Mouse (Mus musculus): ENCODE data around the gene Dll1. TPM values are rescaled to one million over a fixed set of nuclear protein-coding genes. Genes with fewer than 3 reads are reported as not detected.

Dll1 gene
- polyA plus RNA-seq, 1 experiment from 2014 or later: 17.8 TPM

- Histone ChIP-seq H3K4me1 (ENCODE audit: control insufficient read depth, insufficient read depth, low read length) (peaks cover 28% of the 10 kb centered on the region), H3K9me3 (replicated peaks; ENCODE audit: control insufficient read depth, low read length, poor library complexity, severe bottlenecking) (no peaks in the 10 kb centered on the region), H3K4me2 (ENCODE audit: low read length) (peak overlapping the region; percentile 90), H3K4me3 (ENCODE audit: low read depth, low read length) (peak overlapping the region; percentile 47), H3K27ac (ENCODE audit: low read length) (no peak overlapping the region), H3K36me3 (ENCODE audit: control insufficient read depth, insufficient read depth, low read length) (no peaks in the 10 kb centered on the region), H3K9ac (ENCODE audit: low read depth, low read length) (peak overlapping the region; percentile 56), H3K27me3 (ENCODE audit: control insufficient read depth, insufficient read depth, low read depth, low read length) (0 out of 2 replicates have a peak, but pooled peaks cover 2% of the 10 kb centered on the region)
- WGBS: 4% methylated on average over 22 of the region's 22 CpGs
- ATAC-seq: peak; percentile 15; the same call in 1 of the 2 replicates
Measured at GRCm38 (mm10) chr17:15381092-15381860, 4.6 kb upstream of the Dll1 start.

- peaks cover 28% of the 10 kb centered on the region for H3K4me1 ChIP-seq (ENCODE audit: control insufficient read depth, insufficient read depth, low read length)
- peak overlapping the region; percentile 47 for H3K4me3 ChIP-seq (ENCODE audit: low read depth, low read length)
- peak overlapping the region; percentile 56 for H3K9ac ChIP-seq (ENCODE audit: low read depth, low read length)
- WGBS: under 1% methylated on average over 25 of the region's 27 CpGs
- 0 out of 2 replicates have a peak, but pooled peaks cover 2% of the 10 kb centered on the region for H3K27me3 ChIP-seq (ENCODE audit: control insufficient read depth, insufficient read depth, low read depth, low read length)
- ATAC-seq: peak; percentile 9; the same call in 1 of the 2 replicates
- no peak overlapping the region for H3K27ac ChIP-seq (ENCODE audit: low read length)
- peak overlapping the region; percentile 90 for H3K4me2 ChIP-seq (ENCODE audit: low read length)
- no peaks in the 10 kb centered on the region for H3K36me3 ChIP-seq (ENCODE audit: control insufficient read depth, insufficient read depth, low read length)
- no peaks in the 10 kb centered on the region for H3K9me3 ChIP-seq (replicated peaks; ENCODE audit: control insufficient read depth, low read length, poor library complexity, severe bottlenecking)
Measured at GRCm38 (mm10) chr17:15380641-15381051, 4.0 kb upstream of the Dll1 start.

GRCm38 (mm10) chr17:15379741-15380526, 3.3 kb upstream of the Dll1 start:
- no peak for ATAC-seq
- Histone ChIP-seq H3K36me3 (ENCODE audit: control insufficient read depth, insufficient read depth, low read length) (no peaks in the 10 kb centered on the region), H3K4me1 (ENCODE audit: control insufficient read depth, insufficient read depth, low read length) (peaks cover 28% of the 10 kb centered on the region), H3K4me2 (ENCODE audit: low read length) (peak overlapping the region; percentile 90), H3K4me3 (ENCODE audit: low read depth, low read length) (peak overlapping the region; percentile 47), H3K9ac (ENCODE audit: low read depth, low read length) (peak overlapping the region; percentile 56), H3K27ac (ENCODE audit: low read length) (no peak overlapping the region), H3K27me3 (ENCODE audit: control insufficient read depth, insufficient read depth, low read depth, low read length) (0 out of 2 replicates have a peak, but pooled peaks cover 2% of the 10 kb centered on the region), H3K9me3 (replicated peaks; ENCODE audit: control insufficient read depth, low read length, poor library complexity, severe bottlenecking) (no peaks in the 10 kb centered on the region)
- 6% methylated on average over 17 of the region's 17 CpGs for WGBS

DNA sequence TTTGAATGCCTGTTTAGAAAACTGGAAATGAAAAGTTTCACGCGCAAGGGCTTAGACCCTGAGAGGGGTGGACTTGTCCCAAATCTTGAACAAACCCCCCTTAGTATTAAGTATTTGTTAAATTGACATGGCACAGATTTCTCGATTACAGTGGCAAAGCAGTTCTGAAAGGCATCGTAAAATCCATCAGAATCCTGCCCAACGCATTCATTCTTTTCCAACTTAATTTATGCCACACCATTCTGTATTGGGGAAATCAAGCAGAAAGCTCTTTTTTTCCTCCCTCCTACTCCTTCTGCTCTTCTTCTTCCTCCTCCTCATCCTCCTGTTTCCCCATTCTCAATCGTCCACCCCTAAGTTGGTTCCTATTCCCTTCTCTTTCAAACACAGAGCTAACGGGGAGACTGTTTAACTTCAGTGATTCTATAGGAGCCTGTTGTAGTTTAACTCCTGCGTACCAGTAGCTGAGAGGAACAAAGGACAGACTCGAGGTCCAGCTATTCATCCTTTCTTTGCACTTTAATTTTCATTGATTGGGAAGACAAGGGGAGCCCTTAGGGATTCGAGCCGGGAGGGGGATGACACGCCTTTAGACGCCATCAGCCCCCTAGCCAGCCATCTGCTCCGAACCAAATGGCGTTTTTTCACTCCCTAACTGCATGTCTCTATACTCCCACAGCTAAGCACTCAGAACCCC, 1.9 kb upstream of the Dll1 start:
- H3K4me1 ChIP-seq (ENCODE audit: control insufficient read depth, insufficient read depth, low read length): peaks cover 35% of the 10 kb centered on the region
- ATAC-seq: no peak
- no peaks in the 10 kb centered on the region for H3K36me3 ChIP-seq (ENCODE audit: control insufficient read depth, insufficient read depth, low read length)
- no peak overlapping the region for H3K9ac ChIP-seq (ENCODE audit: low read depth, low read length)
- H3K27ac ChIP-seq (ENCODE audit: low read length): no peak overlapping the region; the same call in 1 of the 2 replicates
- H3K27me3 ChIP-seq (ENCODE audit: control insufficient read depth, insufficient read depth, low read depth, low read length): 0 out of 2 replicates have a peak, but pooled peaks cover 2% of the 10 kb centered on the region
- no peak overlapping the region for H3K4me3 ChIP-seq (ENCODE audit: low read depth, low read length)
- peak overlapping the region; percentile 13; the same call in 1 of the 2 replicates for H3K4me2 ChIP-seq (ENCODE audit: low read length)
- H3K9me3 ChIP-seq (replicated peaks; ENCODE audit: control insufficient read depth, low read length, poor library complexity, severe bottlenecking): no peaks in the 10 kb centered on the region
- 5% methylated on average over 15 of the region's 15 CpGs for WGBS

- H3K27me3 ChIP-seq (ENCODE audit: control insufficient read depth, insufficient read depth, low read depth, low read length): 0 out of 2 replicates have a peak, but pooled peaks cover 2% of the 10 kb centered on the region
- H3K27ac ChIP-seq (ENCODE audit: low read length): peak overlapping the region; percentile 97; the same call in 1 of the 2 replicates
- H3K4me2 ChIP-seq (ENCODE audit: low read length): peak overlapping the region; percentile 70
- ATAC-seq: no peak
- H3K36me3 ChIP-seq (ENCODE audit: control insufficient read depth, insufficient read depth, low read length): no peaks in the 10 kb centered on the region
- H3K9me3 ChIP-seq (replicated peaks; ENCODE audit: control insufficient read depth, low read length, poor library complexity, severe bottlenecking): no peaks in the 10 kb centered on the region
- WGBS: 0% methylated on average over 1 of the region's 1 CpGs
- no peak overlapping the region for H3K4me3 ChIP-seq (ENCODE audit: low read depth, low read length)
- H3K9ac ChIP-seq (ENCODE audit: low read depth, low read length): no peak overlapping the region
- peaks cover 42% of the 10 kb centered on the region for H3K4me1 ChIP-seq (ENCODE audit: control insufficient read depth, insufficient read depth, low read length)
Measured at GRCm38 (mm10) chr17:15377901-15378300, 1.2 kb upstream of the Dll1 start.

DNA sequence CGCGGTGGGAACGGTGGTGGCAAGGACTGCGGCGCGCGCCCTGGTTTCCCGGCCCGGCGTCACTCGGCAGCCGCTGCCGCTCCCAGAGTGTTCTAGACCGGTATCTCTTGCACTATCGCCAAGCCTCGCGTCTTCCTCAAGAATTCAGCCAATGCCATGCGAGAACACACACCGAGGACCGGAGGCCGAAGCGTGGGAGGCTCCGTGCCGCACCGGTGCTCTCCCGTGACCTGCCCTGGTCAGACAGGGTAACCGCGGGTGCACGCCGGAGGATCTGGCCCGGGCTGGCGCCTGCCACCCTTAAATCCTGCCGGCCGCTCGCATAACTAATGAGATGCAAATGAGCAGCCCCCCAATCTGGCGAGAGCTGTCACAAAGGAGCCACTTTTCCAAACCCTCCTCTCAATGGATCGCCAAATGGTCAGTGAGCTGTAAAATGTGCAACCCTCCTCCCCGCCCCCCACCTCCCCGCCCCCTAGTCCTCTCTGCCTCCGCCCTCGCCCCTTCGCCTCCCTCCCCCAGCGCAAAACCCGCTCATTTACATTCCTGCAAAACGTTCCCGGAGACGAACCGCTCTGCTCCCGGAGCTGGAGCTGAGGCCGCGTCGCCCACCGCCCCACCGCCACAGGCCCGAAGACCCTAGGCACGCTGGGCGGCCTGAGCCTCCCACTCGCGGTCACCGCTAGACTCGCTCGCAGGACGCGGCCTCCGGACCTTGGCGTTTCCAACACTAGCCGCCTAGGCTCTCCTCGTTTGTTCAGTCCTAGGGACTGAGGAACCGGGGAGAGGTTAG, 775 bp downstream of the Dll1 start:
- Histone ChIP-seq H3K27ac (ENCODE audit: low read length) (peak overlapping the region; percentile 97), H3K9ac (ENCODE audit: low read depth, low read length) (peak overlapping the region; percentile 89), H3K27me3 (ENCODE audit: control insufficient read depth, insufficient read depth, low read depth, low read length) (no peaks in the 10 kb centered on the region), H3K4me1 (ENCODE audit: control insufficient read depth, insufficient read depth, low read length) (peaks cover 49% of the 10 kb centered on the region), H3K36me3 (ENCODE audit: control insufficient read depth, insufficient read depth, low read length) (no peaks in the 10 kb centered on the region), H3K4me2 (ENCODE audit: low read length) (peak overlapping the region; percentile 70), H3K9me3 (replicated peaks; ENCODE audit: control insufficient read depth, low read length, poor library complexity, severe bottlenecking) (no peaks in the 10 kb centered on the region), H3K4me3 (ENCODE audit: low read depth, low read length) (peak overlapping the region; percentile 71)
- peak; percentile 68 for ATAC-seq
- under 1% methylated on average over 68 of the region's 69 CpGs for WGBS

- Histone ChIP-seq H3K9ac (ENCODE audit: low read depth, low read length) (peak overlapping the region; percentile 89), H3K9me3 (replicated peaks; ENCODE audit: control insufficient read depth, low read length, poor library complexity, severe bottlenecking) (no peaks in the 10 kb centered on the region), H3K36me3 (ENCODE audit: control insufficient read depth, insufficient read depth, low read length) (peaks cover 4% of the 10 kb centered on the region), H3K4me3 (ENCODE audit: low read depth, low read length) (peak overlapping the region; percentile 71), H3K27ac (ENCODE audit: low read length) (peak overlapping the region; percentile 97), H3K27me3 (ENCODE audit: control insufficient read depth, insufficient read depth, low read depth, low read length) (no peaks in the 10 kb centered on the region), H3K4me1 (ENCODE audit: control insufficient read depth, insufficient read depth, low read length) (peaks cover 45% of the 10 kb centered on the region), H3K4me2 (ENCODE audit: low read length) (peak overlapping the region; percentile 70)
- peak; percentile 3; the same call in 1 of the 2 replicates for ATAC-seq
- under 1% methylated on average over 18 of the region's 18 CpGs for WGBS
Measured at GRCm38 (mm10) chr17:15375224-15375623, 1.4 kb downstream of the Dll1 start.
